Mouse (Mus musculus) left cerebral cortex, postnatal 4 days (tissue): ENCODE measurements around the gene Map3k11. TPM values are rescaled to one million over a fixed set of nuclear protein-coding genes. Genes with fewer than 3 reads are reported as not detected.

ENCODE experiments used
- DNase-seq: peaks from one replicate; pipeline ENCODE4 v3.0.0-alpha.2; 2022
- intact Hi-C: fragments of 180-260 bp; cut with DNase I; formaldehyde crosslinking; loops from one replicate; pipeline ENCODE4 v1.15.1; 2025
- total RNA-seq, 2 experiments: library from RNA; stranded (reverse); gene quantifications; 2 replicates each; pipeline ENCODE4 v1.2.3; 2021

Map3k11 gene
- total RNA-seq, 2 experiments from 2014 or later: 14.3 to 14.6 TPM

DNA sequence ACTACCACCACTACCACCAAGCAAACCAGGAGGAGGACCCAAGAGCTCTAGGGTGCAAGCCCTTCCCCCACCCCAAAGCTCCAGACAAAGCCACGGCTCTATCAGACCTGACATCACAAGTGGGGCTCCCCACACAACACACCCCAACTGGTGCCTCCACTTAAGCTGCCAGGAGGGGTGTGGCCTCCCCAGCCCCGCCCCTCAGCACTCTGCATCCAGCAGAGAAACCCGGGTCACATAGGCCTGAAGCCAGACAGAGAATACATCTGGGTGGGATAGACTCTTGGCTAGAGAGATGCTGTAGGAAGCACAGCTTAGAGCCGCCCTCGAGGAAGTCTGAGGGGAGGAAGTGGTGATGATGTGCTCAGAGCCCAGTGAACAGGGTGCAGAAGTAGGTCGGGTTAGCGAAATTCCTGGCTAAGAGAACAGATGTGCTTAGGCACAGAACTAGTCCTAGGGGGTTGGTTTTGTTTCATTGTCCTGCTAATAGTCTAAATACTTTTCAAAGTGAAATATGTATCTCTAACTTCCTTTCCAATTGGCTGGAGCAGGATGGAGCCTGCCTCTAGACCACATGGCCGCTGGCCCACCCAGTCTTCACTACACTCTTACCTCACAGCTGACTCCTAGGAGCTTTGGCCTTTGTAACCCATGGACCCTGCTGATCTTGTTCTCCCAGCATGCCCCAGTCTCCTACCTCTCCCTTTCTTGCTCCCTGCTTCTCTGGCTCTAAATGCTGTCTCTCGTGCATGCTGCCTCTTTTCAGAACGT lies 16.4 kb downstream of the Map3k11 start:
- no peak for DNase-seq
- intact Hi-C loops: no loop called here

DNA sequence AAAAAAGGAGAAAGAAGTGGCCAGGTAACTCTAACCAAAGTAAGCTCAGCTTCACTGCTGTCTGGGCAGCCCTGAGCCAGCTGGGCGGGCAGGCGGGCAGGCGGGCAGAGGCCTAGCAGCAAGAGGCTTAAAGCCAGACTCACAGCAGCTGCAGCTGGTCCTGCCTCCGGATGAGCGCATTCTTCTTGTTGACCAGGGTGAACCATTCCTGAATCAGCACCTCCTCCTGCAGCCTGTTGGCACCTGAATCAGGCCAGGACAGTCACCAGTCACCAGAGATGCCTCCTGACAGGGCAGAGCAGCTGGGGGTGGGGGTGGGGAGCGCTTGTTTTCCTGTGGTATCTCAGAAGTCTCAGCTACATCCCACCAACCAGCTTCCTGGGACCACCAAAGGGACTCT lies 21.5 kb downstream of the Map3k11 start:
- peak; percentile 63 for DNase-seq
- intact Hi-C loops: loop anchor here (10.0 kb wide), 1 partner anchor 65 kb away; the partner anchor contains the start of gene Scyl1

GRCm38 (mm10) chr19:5710581-5710980 lies 22.0 kb downstream of the Map3k11 start:
- DNase-seq: no peak

DNA sequence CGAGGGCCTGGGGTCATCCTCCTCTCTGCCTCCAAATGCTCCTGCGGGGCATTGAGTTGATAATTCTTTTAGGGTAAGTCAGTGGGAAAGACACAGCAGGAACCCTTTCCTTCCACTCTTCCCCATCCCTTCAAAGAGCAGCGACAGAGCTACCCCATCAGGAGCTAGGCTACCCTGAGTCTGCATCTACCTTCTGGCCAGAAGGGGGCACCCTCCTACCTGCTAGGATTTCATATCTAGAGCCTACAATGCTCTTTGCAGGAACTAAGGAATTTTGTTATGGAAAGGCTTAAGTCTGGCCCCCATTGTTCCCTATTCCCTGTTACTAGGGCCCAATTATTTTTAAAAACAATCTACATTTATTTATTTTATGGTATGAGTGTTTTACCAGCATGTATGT lies 22.7 kb downstream of the Map3k11 start:
- intact Hi-C loops: loop anchor here (10.0 kb wide), 1 partner anchor 64 kb away; the partner anchor contains the start of gene Scyl1
- peak; percentile 77 for DNase-seq

More at GRCm38 (mm10) chr19:5710581-5710980, 22.0 kb downstream of the Map3k11 start:
- intact Hi-C loops: loop anchor here (10.0 kb wide), 1 partner anchor 64 kb away; the partner anchor contains the start of gene Scyl1

- DNase-seq: no peak
- intact Hi-C loops: loop anchor here (10.0 kb wide), 1 partner anchor 63 kb away; the partner anchor contains the start of gene Scyl1
Observed at GRCm38 (mm10) chr19:5711907-5712460, 23.4 kb downstream of the Map3k11 start.

- DNase-seq: no peak
- intact Hi-C loops: loop anchor here (10.0 kb wide), 1 partner anchor 62 kb away; the partner anchor contains the start of gene Scyl1
Observed at GRCm38 (mm10) chr19:5713255-5713654, 24.7 kb downstream of the Map3k11 start.

DNA sequence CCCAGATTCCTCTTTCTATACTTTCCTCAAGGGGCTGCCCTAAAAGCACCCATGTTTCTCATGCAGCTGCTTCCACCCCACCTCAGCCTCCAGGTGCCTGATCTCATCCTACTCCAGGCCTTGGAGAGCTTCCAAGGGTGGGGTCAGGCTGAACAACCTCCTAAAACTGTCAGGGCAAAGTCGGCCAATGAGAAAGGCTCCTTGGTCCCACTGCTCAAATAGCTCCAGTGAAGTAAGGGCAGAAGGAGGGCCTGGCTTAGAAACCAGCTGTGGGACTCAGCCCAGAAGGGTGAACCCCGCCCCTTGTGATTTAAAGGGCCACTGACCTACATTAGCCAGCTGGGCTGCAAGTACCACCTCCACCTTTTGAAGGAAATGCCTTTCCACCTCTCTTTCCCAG lies 25.2 kb downstream of the Map3k11 start:
- intact Hi-C loops: loop anchor here (10.0 kb wide), 1 partner anchor 61 kb away; the partner anchor contains the start of gene Scyl1
- DNase-seq: no peak

DNA sequence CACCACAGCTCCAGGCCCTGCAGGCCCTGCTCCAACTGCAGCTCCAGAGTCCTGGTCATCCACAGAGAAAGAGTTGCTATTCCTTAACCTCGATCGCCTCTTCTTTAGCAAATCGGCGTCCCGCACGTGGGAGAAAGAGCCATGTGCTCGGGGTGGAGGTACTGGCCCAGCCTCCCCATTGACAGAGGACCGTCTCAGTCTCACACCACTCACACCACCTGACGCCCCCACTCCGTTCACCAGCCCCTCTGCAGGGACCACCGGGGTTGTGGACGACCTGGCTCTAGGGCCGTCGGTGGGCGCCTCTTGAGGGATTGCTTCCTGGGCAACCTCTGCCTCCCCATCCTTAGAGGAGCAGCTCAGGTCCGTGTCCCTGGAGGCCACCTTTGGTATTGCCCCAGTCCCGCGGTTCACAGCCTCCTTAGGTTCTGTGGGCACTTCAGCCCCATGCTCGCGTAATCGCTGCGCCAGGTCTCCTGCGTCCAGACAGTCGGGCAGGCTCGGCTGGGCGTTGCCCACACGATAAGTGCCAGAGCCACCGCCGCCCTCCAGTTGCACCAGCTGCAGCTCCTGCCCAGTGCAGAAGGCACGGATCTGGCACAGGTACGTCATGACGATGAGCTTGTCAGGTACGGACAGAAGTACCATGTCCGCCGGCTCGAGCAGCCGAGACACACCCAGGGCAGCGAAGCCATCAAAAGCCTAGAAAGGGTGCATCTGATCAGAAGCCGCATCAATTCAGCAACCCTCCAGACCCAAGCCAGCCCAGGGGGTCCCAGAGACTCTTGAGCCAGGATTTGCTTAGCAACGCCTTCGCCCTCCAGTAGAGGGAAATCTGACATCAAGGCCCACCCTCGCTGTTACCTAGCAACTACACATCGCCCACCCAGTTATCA lies 27.5 kb downstream of the Map3k11 start:
- DNase-seq: peak; percentile 71
- intact Hi-C loops: loop anchor here (10.0 kb wide), 1 partner anchor 59 kb away; the partner anchor contains the start of gene Scyl1

- intact Hi-C loops: loop anchor here (10.0 kb wide), 1 partner anchor 58 kb away; the partner anchor contains the start of gene Scyl1
- DNase-seq: no peak
Observed at GRCm38 (mm10) chr19:5716955-5717354, 28.4 kb downstream of the Map3k11 start.

DNA sequence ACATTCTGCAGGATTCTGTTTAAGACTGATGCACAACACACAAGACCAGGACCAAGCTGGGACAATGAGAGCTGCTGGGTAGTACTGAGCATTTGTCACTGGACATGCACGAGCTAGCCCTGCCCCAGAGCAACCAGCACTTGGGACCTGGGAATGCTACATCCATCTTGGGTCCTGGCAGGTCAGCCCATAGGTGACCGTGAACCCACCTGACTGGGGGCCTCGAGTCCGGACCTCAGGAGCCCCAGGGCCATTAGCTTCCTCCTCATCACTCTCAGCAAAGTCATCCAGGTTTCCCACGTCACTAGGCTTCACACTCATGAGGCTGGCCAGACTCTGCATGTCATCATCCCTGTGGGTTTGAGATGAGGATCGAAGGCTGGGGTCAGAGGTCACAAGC lies 32.7 kb downstream of the Map3k11 start:
- intact Hi-C loops: no loop called here
- DNase-seq: no peak

DNA sequence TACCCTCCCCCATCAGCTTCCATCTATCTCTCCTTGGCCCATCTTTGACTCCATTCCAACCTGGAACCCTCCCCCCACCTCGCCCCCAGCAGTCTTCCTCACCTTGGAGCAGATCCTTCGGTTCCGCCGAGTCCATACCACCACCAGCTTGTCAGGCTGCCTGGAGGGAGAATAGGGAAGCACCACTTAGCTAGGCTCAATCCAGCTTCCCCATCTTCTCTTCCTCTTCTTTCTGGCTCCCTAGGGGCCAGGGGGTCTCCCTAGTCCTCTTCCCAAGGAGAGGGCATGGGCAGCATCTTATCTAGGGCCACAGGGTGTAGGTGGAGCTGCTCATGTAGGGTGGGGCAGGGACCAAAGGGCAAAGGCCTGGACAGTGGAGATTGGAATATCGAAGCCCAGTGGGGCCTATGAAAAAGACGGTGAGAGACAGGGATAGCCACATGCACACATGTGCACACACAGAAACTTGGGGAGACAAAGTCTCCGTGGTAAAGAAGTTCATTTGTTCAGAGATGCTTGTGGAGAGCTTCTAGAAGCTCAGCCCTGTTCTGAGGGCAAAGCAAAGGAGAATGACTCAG lies 34.4 kb downstream of the Map3k11 start:
- intact Hi-C loops: no loop called here
- no peak for DNase-seq

DNA sequence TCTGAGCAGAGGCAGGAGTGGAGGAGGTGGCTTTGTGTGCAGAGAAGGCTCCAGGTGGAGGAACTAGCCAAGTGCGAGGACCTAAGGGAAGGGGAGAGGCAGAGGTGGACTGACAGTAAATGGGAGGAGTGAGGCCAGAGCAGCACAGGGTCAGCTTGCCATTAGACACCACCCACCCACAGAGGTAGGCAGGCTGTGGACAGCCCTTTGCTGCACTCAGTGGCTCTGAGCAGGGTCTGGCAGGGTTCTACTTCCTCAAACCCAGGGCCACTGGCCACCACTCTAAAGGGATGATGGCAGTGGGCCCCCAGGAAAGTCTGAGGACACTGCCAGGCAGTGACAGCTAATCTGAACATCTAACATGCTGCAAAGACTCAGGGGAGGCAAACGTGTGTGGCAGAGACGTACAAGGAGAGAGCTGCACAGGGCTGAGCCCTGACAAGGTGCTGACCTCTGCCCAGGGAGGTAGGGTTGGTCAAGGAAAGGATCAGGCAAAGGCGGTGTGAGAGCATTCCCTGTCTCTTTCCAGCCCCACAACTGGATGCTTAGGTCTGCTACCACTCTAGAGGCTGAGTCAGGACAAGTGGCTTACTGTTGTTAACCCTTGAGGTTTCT lies 35.5 kb downstream of the Map3k11 start:
- DNase-seq: no peak
- intact Hi-C loops: no loop called here

DNA sequence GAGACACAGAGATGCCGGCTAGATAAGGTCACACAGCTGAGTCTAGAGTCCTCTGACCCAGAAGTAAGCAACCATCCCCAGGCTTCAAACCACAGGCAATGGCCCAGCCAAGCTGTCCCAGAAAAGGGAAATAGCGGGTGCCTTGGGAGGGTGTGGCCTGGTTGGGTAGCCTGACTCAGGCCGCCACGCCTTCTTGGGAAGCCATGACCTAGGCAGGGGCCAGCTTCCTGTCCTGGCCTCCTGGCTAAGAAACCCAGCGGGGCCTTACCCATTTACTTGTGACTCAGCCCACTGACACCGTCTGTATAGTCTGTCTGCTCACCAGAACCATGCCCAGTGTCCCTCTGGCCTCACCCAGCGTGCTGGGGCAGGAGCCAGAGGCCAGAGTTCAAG lies 36.0 kb downstream of the Map3k11 start:
- intact Hi-C loops: no loop called here
- DNase-seq: no peak

DNA sequence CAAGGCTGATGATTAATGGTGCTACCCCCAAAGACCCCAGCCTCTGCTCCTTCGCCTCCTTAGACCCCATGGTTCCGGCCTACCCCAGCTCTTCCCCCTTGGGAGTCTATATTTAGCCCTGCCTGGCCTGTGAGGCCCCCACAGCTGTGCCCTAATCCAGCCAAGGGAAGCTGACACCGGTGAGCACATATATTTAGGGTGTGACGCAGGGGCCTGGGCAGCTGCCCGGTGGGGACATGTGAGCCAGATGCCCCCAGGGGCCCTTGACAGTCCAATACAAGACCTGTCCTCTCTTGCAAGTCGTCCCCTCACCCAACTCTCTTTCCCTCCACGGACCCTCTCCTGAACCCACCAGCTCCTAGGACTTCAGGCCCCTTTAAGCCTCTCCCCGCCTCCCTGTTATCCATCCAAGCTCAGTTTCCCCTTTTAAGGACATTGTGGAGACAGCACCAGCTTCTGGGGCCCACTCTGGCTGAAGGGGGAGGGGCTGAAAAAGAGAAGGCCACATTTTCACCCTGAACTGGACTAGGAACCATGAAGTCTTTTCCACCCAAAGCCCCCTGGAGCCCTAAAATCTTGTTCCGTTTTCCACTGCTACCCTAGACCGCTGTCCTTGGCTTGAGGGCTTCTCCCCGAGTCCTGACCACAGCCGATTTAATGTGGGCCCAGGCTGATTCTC lies 36.6 kb downstream of the Map3k11 start:
- intact Hi-C loops: no loop called here
- no peak for DNase-seq

DNA sequence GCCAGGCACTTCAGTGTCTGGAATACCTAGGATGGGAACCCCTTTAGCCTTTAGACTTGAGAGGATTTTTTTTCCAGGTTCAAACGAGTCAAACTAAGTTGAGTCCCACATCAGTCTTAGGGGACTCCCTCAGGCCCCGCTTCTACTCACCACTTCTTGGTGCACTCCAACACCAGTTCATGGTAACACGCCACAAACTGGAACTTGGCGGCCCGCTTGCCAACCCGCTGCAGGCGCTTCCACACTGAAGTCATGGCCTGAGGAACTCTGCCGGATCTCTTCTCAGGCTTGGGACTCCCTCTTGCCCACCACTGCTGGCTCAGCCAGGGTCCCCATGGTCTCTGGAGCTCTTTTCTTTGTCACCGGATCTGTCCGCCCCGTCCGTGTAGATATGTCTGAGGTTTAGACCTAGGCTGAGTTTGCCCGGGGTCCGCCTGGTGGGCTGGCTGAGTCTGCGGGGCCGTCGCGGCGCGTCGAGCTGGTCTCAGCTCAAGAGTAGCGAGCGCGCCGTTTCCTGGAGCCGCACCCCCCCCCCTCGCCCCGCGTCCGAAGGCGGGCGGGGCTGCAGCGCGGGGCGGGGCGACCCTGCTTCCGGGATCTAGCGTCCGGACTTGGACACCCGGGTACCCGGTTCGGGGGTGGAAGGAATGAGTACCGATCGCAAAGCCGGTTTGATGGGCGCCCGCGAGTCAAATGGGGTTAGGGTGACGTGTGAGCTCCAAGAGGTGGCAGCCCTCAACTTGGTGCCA lies 37.4 kb downstream of the Map3k11 start, which contains the start of gene Ehbp1l1:
Gene Ehbp1l1 (minus strand): TSS at position 551 of the 749 bp plus-strand sequence.
- intact Hi-C loops: no loop called here
- peak; percentile 57 for DNase-seq

- no peak for DNase-seq
- intact Hi-C loops: no loop called here
Observed at GRCm38 (mm10) chr19:5726961-5727578, 38.5 kb downstream of the Map3k11 start.

DNA sequence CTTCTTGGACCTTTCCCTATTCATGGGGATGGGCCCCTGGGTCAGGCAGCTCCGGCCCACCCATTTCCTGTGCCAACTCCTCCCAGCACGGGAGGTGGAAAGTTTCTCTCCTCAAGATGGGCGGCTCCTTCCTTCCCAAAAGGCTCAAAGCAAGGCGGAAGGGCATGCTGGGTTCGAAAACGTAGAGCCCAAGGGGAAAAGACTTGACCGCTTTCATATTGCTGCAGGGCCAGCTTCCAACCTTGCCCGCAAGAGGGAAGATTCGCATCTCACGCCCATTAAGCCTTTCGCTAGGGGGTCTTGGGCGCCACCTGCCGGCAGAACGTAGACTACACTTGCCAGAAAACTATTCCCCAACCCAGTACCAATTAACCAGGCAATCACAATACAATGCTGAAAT lies 39.2 kb downstream of the Map3k11 start:
- peak; percentile 91 for DNase-seq
- intact Hi-C loops: no loop called here
